Mouse (Mus musculus) lung, postnatal 0 days (tissue): ENCODE measurements around the gene Pipox.

ENCODE experiments used
- CTCF ChIP-seq: IDR thresholded peaks from 2 replicates; pipeline ENCODE4 v1.5.1; 2016; ENCODE audit warnings: antibody characterized with exemption, mild to moderate bottlenecking
- EP300 ChIP-seq: IDR thresholded peaks from 2 replicates; pipeline ENCODE4 v1.6.1; 2016; ENCODE audit warnings: antibody characterized with exemption, mild to moderate bottlenecking, control low read depth

DNA sequence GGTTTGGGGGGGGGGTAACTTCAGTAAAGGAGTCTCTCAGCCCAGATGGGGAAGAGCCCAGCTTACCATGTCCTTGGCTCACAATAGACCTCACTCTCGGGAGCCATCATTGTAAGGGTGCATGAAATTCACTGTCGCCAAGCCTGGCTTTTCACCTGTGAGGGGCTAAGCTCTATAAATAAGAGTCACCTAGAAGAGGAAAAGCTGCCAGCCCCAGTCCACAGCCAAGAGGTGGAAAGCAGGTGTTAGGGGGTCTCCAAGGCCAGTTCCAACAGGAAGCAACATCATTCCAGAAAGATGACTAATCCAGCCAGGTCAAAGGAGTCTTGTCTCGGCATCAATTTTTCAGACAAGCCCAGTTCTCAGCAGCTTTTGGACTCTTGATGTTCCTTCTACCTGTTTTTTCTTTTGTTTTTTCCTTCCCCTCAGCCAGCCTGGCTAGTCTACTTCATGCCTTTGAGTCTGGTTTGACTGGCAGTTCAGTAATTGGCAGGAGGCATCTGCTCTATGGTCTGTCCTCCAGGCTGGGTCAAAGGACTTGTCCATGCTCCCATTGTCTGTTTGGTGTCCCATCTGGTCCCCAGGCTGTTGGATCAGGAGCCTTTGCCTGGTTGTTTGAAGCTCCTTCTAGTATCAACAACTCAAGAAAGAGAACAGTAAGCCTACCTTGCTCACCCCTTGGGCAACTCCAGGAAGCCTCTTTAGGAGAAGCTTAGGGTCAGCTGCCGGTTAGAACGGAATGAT lies 40.8 kb upstream of the Pipox start:
- TF ChIP-seq CTCF, result no peak
- TF ChIP-seq EP300, result no peak
